Mouse (Mus musculus) kidney, postnatal 25 days (tissue): ENCODE data around the gene Mrps9.
A peak's percentile ranks its signal among the peaks of the same experiment; 100 is the strongest.

Source experiments
- DNase-seq, 2 experiments: peaks; one replicate each; pipeline ENCODE4 v3.0.0; 2021; ENCODE audit warnings: mixed read lengths in 2 of 2

Mrps9 gene

GRCm38 (mm10) chr1:42907153-42907552 is 56.1 kb downstream of the Mrps9 start:
- no peak for DNase-seq

DNA sequence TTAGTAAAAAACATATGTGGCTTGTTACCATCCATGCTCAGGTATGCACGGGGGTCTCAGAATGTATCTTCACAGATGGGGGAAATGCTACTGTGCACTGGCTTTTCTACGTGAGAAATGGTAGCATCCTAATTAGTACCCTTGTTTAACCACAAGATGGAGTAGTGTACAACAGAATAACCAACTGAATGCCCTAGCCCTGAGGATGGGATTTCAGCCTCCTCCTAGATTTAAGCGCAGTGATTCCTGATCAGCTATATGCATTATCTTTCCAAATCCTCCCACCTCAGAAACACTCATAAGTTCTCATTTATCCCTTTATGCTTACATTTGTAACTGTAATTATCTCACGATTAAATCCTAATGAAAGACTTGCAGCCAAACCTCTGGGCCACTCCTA is 64.0 kb downstream of the Mrps9 start:
- DNase-seq: no peak

DNA sequence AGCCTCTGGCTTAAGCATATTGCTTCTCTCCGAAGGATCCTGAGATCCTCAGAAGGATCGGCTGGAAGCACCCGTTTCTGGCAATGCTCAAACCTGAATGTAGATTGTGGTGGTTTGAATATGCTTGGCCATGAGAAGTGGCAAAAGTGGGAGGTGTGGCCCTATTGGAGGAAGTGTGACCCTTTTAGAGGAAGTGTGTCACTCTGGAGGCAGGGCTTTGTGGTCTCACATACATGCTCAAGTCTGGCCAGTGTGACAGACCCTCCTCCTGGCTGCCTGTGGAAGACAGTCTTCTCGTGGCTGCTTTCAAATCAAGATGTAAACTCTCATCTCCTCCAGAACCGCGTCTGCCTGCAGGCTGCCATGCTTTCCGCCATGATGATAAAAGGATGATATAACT is 65.7 kb downstream of the Mrps9 start:
- no peak for DNase-seq

GRCm38 (mm10) chr1:42917908-42918307 is 66.9 kb downstream of the Mrps9 start:
- DNase-seq: no peak

DNA sequence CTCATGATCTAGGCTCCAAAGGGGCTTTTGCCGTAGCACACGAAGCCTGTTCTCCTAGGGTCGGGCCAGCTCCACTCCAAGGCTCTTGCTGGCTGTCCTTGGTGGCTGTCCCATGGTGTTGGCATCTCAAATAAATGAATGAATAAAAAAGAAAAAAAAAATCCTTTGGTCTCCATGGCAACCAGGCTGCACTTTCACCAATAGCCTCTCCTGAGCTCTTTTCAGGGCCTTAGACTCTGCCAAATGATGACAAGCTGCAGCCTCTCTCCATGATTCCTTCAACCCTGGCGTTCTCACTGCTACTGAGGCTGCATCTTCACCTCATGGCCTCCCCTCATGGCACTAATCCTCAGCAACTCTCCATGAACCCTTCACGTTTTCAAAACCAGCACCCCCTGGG is 72.9 kb downstream of the Mrps9 start:
- DNase-seq: no peak

- DNase-seq: no peak
These were observed 82.6 kb downstream of the Mrps9 start for GRCm38 (mm10) chr1:42933613-42934012.

GRCm38 (mm10) chr1:42948486-42948885 is 97.5 kb downstream of the Mrps9 start:
- DNase-seq: no peak

- peak in 1 of 2 experiments; percentile 39 for DNase-seq
These were observed 101.9 kb downstream of the Mrps9 start, which contains the start of gene Gpr45 for GRCm38 (mm10) chr1:42952734-42953481. Gene Gpr45 (plus strand): TSS chr1:42952872.

DNA sequence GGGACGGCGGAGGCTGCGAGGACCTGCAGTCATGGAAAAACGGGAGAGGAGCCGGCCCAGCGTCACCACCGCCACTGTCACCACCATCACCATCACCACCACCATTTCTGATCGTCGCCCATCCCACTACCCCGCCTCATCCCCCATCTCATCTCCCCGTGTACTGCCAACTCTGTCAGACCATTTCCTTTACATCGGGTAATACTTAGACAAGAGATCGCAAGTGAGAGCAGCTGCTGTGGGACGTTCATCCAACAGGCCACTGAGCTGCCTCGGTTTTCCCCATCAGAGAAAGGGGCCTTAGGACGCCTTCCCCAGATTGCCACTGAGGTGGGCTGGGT is 102.4 kb downstream of the Mrps9 start:
- no peak for DNase-seq
